Mouse (Mus musculus): ENCODE measurements around the gene Dennd1a. TPM values are rescaled to one million over a fixed set of nuclear protein-coding genes. Genes with fewer than 3 reads are reported as not detected.
"Not testable (repeated sequence)": the region's sequence is repeated elsewhere in the genome, so short reads cannot be mapped to it uniquely, and the experiment has no call there.

The Dennd1a gene
- polyA plus RNA-seq, 1 experiment from 2014 or later, result 12.2 TPM

DNA sequence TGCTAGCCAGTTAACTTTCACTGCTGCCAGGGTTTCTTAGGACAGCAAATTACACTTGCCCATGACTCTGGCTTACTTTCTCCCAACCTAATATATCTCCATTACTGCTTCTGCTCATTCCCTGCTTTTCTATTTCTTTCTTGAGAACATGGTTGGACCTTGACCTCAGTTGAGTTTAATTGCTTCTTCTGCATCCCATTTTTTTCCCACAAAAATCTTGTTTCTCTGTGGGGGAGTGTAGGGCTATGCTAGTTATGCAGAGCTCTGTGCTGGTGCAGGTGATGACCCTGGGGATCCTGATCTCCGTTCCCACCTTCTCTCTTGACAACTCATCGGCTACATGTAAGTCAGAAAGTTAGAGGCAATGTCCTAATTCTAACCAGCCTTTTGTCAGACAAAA, 344.3 kb downstream of the Dennd1a start:
- Histone ChIP-seq H3K4me3 (ENCODE audit: low read depth, low read length) (no peak overlapping the region), H3K9me3 (ENCODE audit: control insufficient read depth, low read depth, low read length) (no peaks in the 10 kb centered on the region), H3K4me1 (ENCODE audit: control insufficient read depth, insufficient read depth, low read length) (0 out of 2 replicates have a peak, but pooled peaks cover 3% of the 10 kb centered on the region), H3K27me3 (ENCODE audit: control insufficient read depth, insufficient read depth, low read length) (no peaks in the 10 kb centered on the region), H3K27ac (ENCODE audit: low read length) (no peak overlapping the region), H3K36me3 (ENCODE audit: control insufficient read depth, insufficient read depth, low read length) (no peaks in the 10 kb centered on the region), H3K4me2 (replicated peaks; ENCODE audit: low read depth, low read length) (no peak overlapping the region), H3K9ac (replicated peaks; ENCODE audit: low read depth, low read length) (no peak overlapping the region)
- WGBS, result 85% methylated on average over 2 of the region's 2 CpGs
- ATAC-seq (ENCODE audit: insufficient number of reproducible peaks, insufficient read depth, low FRiP score, low read depth), result no peak

DNA sequence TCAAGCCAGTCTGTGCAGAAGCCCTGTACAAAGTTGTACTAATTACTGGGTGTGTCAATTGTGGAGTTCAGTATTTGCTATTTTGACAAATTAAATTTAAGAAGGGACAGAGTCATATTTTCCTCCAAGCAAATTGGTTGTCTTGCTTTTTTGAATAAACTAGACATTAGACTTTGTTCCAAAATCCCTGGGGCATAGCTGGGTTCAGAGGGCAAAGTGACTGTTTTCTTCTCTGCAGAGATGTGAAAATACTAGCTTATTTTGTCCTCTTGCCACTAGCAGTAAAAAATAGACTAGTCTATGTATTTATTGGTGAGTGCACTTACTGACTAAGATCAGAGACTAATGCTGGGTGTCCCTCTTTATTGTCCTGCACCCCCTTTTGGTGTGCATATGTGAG, 345.4 kb downstream of the Dennd1a start:
- no peak overlapping the region for H3K9ac ChIP-seq (replicated peaks; ENCODE audit: low read depth, low read length)
- H3K4me3 ChIP-seq (ENCODE audit: low read depth, low read length), result no peak overlapping the region
- no peaks in the 10 kb centered on the region for H3K36me3 ChIP-seq (ENCODE audit: control insufficient read depth, insufficient read depth, low read length)
- no peak for ATAC-seq (ENCODE audit: insufficient number of reproducible peaks, insufficient read depth, low FRiP score, low read depth)
- no peaks in the 10 kb centered on the region for H3K27me3 ChIP-seq (ENCODE audit: control insufficient read depth, insufficient read depth, low read length)
- no peak overlapping the region for H3K27ac ChIP-seq (ENCODE audit: low read length)
- 0 out of 2 replicates have a peak, but pooled peaks cover 3% of the 10 kb centered on the region for H3K4me1 ChIP-seq (ENCODE audit: control insufficient read depth, insufficient read depth, low read length)
- H3K4me2 ChIP-seq (replicated peaks; ENCODE audit: low read depth, low read length), result no peak overlapping the region
- H3K9me3 ChIP-seq (ENCODE audit: control insufficient read depth, low read depth, low read length), result no peaks in the 10 kb centered on the region

DNA sequence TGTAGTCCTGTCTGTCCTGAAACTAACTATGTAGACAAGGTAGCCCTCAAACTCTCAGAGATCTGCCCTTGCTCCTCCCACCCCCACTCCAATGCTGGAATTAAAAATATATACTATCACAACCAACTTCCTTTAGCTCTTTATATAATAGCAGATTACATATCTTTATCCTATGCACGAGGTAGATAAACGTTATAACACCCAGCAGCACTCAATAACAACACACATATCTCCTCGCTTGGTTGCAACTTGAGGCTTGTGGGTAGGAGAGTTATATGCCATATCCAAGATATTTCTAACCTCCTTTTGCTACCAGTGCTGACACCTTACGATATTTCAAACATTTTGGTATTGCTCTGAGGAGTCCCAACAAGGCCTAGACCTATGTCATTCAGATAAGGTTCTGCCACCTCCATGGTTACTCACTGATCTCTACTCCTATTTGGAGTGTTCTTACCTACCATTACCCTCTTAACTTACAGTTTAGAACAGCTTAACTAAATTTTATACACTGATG, 346.3 kb downstream of the Dennd1a start:
- no peaks in the 10 kb centered on the region for H3K4me1 ChIP-seq (ENCODE audit: control insufficient read depth, insufficient read depth, low read length)
- no peak overlapping the region for H3K4me2 ChIP-seq (replicated peaks; ENCODE audit: low read depth, low read length)
- H3K36me3 ChIP-seq (ENCODE audit: control insufficient read depth, insufficient read depth, low read length), result no peaks in the 10 kb centered on the region
- no peak overlapping the region for H3K27ac ChIP-seq (ENCODE audit: low read length)
- no peak for ATAC-seq (ENCODE audit: insufficient number of reproducible peaks, insufficient read depth, low FRiP score, low read depth)
- H3K9ac ChIP-seq (replicated peaks; ENCODE audit: low read depth, low read length), result no peak overlapping the region
- no peaks in the 10 kb centered on the region for H3K9me3 ChIP-seq (ENCODE audit: control insufficient read depth, low read depth, low read length)
- H3K4me3 ChIP-seq (ENCODE audit: low read depth, low read length), result no peak overlapping the region
- 90% methylated on average over 4 of the region's 4 CpGs for WGBS
- no peaks in the 10 kb centered on the region for H3K27me3 ChIP-seq (ENCODE audit: control insufficient read depth, insufficient read depth, low read length)

DNA sequence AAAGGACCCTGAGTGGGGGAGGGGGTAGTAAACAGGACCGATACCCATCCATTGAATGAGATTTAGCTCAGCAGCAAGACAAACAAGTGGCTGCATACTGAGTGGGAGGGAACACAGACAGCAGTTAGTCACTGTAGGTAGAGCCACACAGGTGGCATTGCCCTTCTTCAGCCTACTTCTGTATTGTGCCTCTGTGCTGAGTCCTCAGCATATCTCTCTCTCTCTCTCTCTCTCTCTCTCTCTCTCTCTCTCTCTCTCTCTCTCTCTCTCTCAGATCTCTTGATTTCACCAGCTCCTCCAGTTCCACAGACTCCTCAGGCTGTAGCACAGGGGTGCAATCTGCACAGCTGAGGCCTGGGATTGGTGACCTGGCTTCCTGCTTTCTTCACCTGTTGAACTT, 347.2 kb downstream of the Dennd1a start:
- no peaks in the 10 kb centered on the region for H3K27me3 ChIP-seq (ENCODE audit: control insufficient read depth, insufficient read depth, low read length)
- no peak for ATAC-seq (ENCODE audit: insufficient number of reproducible peaks, insufficient read depth, low FRiP score, low read depth)

DNA sequence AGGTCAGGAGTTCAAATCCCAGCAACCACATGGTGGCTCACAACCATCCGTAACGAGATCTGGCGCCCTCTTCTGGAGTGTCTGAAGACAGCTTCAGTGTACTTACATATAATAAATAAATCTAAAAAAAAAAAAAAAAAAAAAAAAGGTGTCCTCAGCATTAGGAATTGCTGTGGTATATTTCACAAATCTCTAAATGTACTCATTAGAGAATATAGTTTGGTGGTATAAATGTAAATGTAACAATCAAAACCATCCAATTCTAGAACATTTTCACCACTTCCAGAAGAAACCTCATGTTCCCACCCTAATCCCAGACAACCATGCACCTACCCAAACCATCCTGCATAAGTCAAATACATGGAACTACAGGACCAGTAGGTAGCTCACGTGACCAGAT, 350.3 kb downstream of the Dennd1a start:
- H3K9me3 ChIP-seq (ENCODE audit: control insufficient read depth, low read depth, low read length); H3K4me1 ChIP-seq (ENCODE audit: control insufficient read depth, insufficient read depth, low read length); H3K9ac ChIP-seq (replicated peaks; ENCODE audit: low read depth, low read length); H3K4me3 ChIP-seq (ENCODE audit: low read depth, low read length); H3K4me2 ChIP-seq (replicated peaks; ENCODE audit: low read depth, low read length); H3K27me3 ChIP-seq (ENCODE audit: control insufficient read depth, insufficient read depth, low read length); ATAC-seq (ENCODE audit: insufficient number of reproducible peaks, insufficient read depth, low FRiP score, low read depth); H3K36me3 ChIP-seq (ENCODE audit: control insufficient read depth, insufficient read depth, low read length); H3K27ac ChIP-seq (ENCODE audit: low read length): not testable (repeated sequence)
- WGBS, result 78% methylated on average over 4 of the region's 4 CpGs

More for the DNA sequence above, 347.2 kb downstream of the Dennd1a start:
- no peaks in the 10 kb centered on the region for H3K9me3 ChIP-seq (ENCODE audit: control insufficient read depth, low read depth, low read length)
- no peaks in the 10 kb centered on the region for H3K36me3 ChIP-seq (ENCODE audit: control insufficient read depth, insufficient read depth, low read length)
- H3K4me3 ChIP-seq (ENCODE audit: low read depth, low read length), result no peak overlapping the region
- no peak overlapping the region for H3K27ac ChIP-seq (ENCODE audit: low read length)
- no peaks in the 10 kb centered on the region for H3K4me1 ChIP-seq (ENCODE audit: control insufficient read depth, insufficient read depth, low read length)
- H3K9ac ChIP-seq (replicated peaks; ENCODE audit: low read depth, low read length), result no peak overlapping the region
- no peak overlapping the region for H3K4me2 ChIP-seq (replicated peaks; ENCODE audit: low read depth, low read length)
- WGBS, result 57% methylated on average over 1 of the region's 1 CpGs

DNA sequence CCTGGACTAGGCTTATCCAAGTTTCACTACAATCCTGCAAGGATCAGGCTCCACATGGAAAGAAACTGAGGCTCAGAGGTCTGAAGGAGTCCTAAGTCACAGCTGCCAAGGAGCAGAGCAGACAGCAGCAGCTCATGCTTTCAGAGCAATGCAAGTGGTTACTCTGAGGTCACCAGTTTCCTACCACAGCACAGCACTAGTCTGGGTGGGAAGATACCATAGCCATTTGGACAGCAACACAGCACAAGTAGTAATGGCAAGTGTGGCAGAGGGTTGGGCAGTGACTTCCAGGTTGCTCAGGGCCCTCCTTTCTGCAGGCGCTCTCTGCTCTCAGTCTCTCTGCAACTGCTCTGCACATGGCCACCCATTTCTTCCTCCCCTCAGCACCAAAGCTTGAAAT, 354.9 kb downstream of the Dennd1a start:
- Histone ChIP-seq H3K9ac (replicated peaks; ENCODE audit: low read depth, low read length) (no peak overlapping the region), H3K9me3 (ENCODE audit: control insufficient read depth, low read depth, low read length) (no peaks in the 10 kb centered on the region), H3K4me1 (ENCODE audit: control insufficient read depth, insufficient read depth, low read length) (peaks cover 7% of the 10 kb centered on the region), H3K27ac (ENCODE audit: low read length) (no peak overlapping the region), H3K36me3 (ENCODE audit: control insufficient read depth, insufficient read depth, low read length) (no peaks in the 10 kb centered on the region), H3K27me3 (ENCODE audit: control insufficient read depth, insufficient read depth, low read length) (no peaks in the 10 kb centered on the region), H3K4me2 (replicated peaks; ENCODE audit: low read depth, low read length) (no peak overlapping the region), H3K4me3 (ENCODE audit: low read depth, low read length) (no peak overlapping the region)
- no peak for ATAC-seq (ENCODE audit: insufficient number of reproducible peaks, insufficient read depth, low FRiP score, low read depth)
- WGBS, result 88% methylated on average over 1 of the region's 1 CpGs

DNA sequence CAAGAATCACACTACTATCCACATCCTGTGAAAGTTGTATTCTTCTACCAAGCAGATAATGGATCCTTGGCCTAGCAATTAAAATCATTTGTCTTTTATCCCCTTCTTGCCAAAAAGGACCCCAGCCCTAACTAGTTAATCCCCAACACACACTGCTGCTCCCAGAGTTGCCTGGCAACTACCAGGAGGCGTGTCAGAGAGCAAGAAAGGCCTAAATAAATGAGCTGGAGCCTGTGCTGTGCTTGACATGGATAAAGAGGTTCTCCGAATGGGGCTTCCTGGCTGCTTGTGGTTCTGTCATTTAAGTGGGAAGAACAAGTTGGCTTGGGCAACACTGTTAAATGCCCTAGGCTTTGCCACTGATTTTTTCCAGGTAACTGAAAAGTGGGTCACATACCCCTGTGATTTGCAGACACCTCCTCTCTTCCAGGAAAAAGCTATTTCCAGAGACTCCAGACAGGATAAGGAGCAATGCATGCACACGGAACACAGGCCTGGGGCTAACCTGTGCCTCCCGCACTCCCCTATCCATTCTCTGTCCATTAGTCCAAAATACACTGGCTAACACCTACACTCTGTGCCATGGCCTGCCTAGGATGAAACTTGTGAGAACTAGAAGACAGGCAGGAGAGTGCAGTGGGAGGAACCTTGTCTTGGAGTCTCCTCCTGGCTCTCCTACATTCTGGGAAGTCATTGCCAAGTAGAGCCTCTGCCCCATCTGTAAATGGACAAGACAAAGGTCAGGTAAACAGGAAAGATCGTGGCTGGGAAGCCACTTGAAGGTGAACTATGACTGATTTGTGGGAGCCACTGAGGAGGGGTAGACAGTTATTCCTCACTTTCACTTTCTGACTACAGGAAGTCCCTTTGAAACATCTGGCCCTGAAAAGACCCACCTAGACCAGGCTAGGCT, 355.9 kb downstream of the Dennd1a start:
- peaks cover 7% of the 10 kb centered on the region for H3K4me1 ChIP-seq (ENCODE audit: control insufficient read depth, insufficient read depth, low read length)
- H3K27me3 ChIP-seq (ENCODE audit: control insufficient read depth, insufficient read depth, low read length), result no peaks in the 10 kb centered on the region
- no peaks in the 10 kb centered on the region for H3K9me3 ChIP-seq (ENCODE audit: control insufficient read depth, low read depth, low read length)
- H3K4me3 ChIP-seq (ENCODE audit: low read depth, low read length), result no peak overlapping the region
- no peak overlapping the region for H3K9ac ChIP-seq (replicated peaks; ENCODE audit: low read depth, low read length)
- WGBS, result 38% methylated on average over 5 of the region's 5 CpGs
- H3K27ac ChIP-seq (ENCODE audit: low read length), result no peak overlapping the region
- no peaks in the 10 kb centered on the region for H3K36me3 ChIP-seq (ENCODE audit: control insufficient read depth, insufficient read depth, low read length)
- 0 out of 2 replicates have a peak overlapping the region, but pooled peaks have one; percentile 3 for H3K4me2 ChIP-seq (replicated peaks; ENCODE audit: low read depth, low read length)
- no peak for ATAC-seq (ENCODE audit: insufficient number of reproducible peaks, insufficient read depth, low FRiP score, low read depth)

DNA sequence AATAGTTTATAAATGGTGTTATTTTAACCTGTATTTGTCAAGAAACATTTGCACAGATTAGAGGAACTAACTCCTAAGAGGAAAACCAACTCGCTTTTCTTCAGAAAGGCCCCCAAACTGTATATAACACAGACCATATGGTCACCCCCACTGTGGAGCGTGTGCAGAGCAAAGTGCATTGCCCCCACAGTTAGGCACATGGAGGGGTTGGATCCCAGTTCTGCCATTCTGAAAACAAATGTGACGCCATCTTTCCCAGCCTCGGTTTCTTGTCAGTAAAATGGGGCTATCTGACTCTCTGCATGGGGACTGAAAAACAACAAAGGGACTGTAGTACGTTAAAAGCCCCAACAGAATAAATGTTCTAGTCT, 361.1 kb downstream of the Dennd1a start:
- peaks cover 3% of the 10 kb centered on the region for H3K4me1 ChIP-seq (ENCODE audit: control insufficient read depth, insufficient read depth, low read length)
- H3K27ac ChIP-seq (ENCODE audit: low read length), result no peak overlapping the region
- H3K27me3 ChIP-seq (ENCODE audit: control insufficient read depth, insufficient read depth, low read length), result no peaks in the 10 kb centered on the region
- no peak overlapping the region for H3K4me2 ChIP-seq (replicated peaks; ENCODE audit: low read depth, low read length)
- no peaks in the 10 kb centered on the region for H3K9me3 ChIP-seq (ENCODE audit: control insufficient read depth, low read depth, low read length)
- H3K4me3 ChIP-seq (ENCODE audit: low read depth, low read length), result no peak overlapping the region
- H3K36me3 ChIP-seq (ENCODE audit: control insufficient read depth, insufficient read depth, low read length), result no peaks in the 10 kb centered on the region
- WGBS, result 68% methylated on average over 5 of the region's 5 CpGs
- no peak overlapping the region for H3K9ac ChIP-seq (replicated peaks; ENCODE audit: low read depth, low read length)
- ATAC-seq (ENCODE audit: insufficient number of reproducible peaks, insufficient read depth, low FRiP score, low read depth), result no peak

Measured in stomach, embryonic 14.5 days (tissue).